Mouse (Mus musculus) liver, adult 2 months (tissue): ENCODE measurements around the gene Pdgfb.

Experiments used
- CTCF ChIP-seq: fragments of 200-500 bp; IDR thresholded peaks from 2 replicates; pipeline ENCODE4 v1.5.1; 2011; ENCODE audit warnings: low read depth, low read length, control low read depth
- POLR2A ChIP-seq: fragments of 200-500 bp; IDR thresholded peaks from 2 replicates; pipeline ENCODE4 v1.6.1; 2011; ENCODE audit warnings: low read length, control low read depth; ENCODE audit not compliant: insufficient read depth; ENCODE audit errors: extremely low read depth

DNA sequence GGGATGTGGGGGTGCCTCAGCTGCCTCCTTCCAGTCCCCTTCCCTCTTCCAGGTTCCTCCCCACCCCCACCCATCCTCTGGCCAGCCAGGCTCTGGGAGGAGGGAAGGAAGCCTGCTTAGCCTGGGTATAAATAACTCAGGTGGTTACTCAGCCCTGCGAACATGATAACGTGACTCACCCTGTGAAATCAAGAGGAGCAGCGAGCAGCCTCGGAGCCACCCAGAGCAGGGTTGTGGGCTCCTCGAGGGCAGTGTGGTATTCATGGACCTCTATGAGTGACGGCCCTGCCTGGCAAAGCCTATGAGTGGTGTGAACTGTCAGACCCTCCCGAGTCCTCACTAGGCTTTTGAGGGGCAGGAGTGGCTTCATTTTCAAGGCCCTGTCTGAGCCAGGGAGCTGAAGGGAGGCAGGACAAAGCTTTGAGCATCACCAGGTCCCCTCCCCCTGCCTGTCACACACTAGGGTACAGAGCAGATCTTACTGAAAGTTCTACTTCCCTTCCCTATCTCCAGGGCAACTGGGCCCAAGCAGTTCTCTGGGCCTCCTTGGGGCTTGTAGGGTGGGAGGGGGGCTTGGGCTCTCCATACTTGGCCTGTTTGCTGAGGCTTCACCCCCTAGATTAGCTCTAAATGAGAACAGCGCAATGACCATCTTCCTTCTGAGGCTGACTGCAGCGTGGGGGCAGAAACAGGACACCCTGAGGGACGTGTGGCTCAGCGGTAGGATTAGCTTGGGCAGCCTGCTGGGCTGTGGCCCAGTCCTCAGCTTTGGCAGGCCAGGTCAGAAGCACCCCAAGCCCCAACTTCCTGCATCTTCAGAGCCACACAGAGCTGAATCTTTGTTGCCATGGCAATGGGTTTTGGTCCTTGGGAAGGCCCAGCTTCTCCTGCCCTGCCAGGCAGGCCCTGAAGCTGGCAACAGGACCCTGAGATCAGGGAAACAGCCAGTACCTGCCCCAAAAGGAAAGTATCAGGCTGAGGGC is 9.8 kb upstream of the Pdgfb start:
- TF ChIP-seq CTCF (no peak), POLR2A (no peak)
